Mouse (Mus musculus) kidney, adult 2 months (tissue): ENCODE measurements around the gene Man1a2. TPM values are rescaled to one million over a fixed set of nuclear protein-coding genes. Genes with fewer than 3 reads are reported as not detected.

Source experiments
- DNase-seq: peaks from one replicate; pipeline ENCODE4 v3.0.0; 2021
- H3K27ac ChIP-seq: fragments of 200-500 bp; 2 replicates; pipeline ENCODE4 v1.5.1; 2012; ENCODE audit warnings: low read depth, low read length, control low read depth, inconsistent platforms; ENCODE audit not compliant: insufficient read depth
- H3K27me3 ChIP-seq: fragments of 200-500 bp; replicated peaks from 2 replicates; pipeline ENCODE4 v1.6.1; 2012; ENCODE audit warnings: mild to moderate bottlenecking, moderate library complexity, low read length, inconsistent platforms; ENCODE audit not compliant: control insufficient read depth, insufficient read depth
- H3K36me3 ChIP-seq: fragments of 200-500 bp; 2 replicates; pipeline ENCODE4 v1.6.1; 2012; ENCODE audit warnings: mild to moderate bottlenecking, moderate library complexity, low read length, inconsistent platforms; ENCODE audit not compliant: control insufficient read depth, insufficient read depth
- H3K4me1 ChIP-seq: fragments of 200-500 bp; 2 replicates; pipeline ENCODE4 v1.6.1; 2011; ENCODE audit warnings: low read length; ENCODE audit not compliant: control insufficient read depth, insufficient read depth
- H3K4me3 ChIP-seq: fragments of 200-500 bp; 2 replicates; pipeline ENCODE4 v1.5.1; 2011; ENCODE audit warnings: mild to moderate bottlenecking, low read depth, low read length, control low read depth; ENCODE audit not compliant: insufficient read depth
- CTCF ChIP-seq: fragments of 200-500 bp; conservative IDR thresholded peaks from 2 replicates; pipeline ENCODE4 v1.5.1; 2011; ENCODE audit warnings: low read depth, mild to moderate bottlenecking, control low read depth, low read length, moderate library complexity, mixed read lengths; ENCODE audit not compliant: insufficient read depth, insufficient read length
- POLR2A ChIP-seq: fragments of 200-500 bp; IDR thresholded peaks from one replicate; pipeline ENCODE4 v1.6.1; 2011; ENCODE audit warnings: low read depth, low read length, control low read depth
- WGBS: fragments of 180-500 bp; shearing (Covaris S2); methylation state at CpG from one replicate; pipeline ENCODE4 v1.1.7; 2018; 5-methylcytosine and 5-hydroxymethylcytosine counted together
- polyA plus RNA-seq: library from polyadenylated mRNA; depleted of rRNA; stranded (reverse); fragments of >200 nt; gene quantifications from 2 replicates; pipeline ENCODE4 v1.2.3, GENCODE M21; 2012

Gene Man1a2
- polyA plus RNA-seq, 1 experiment = 9.5 TPM

GRCm38 (mm10) chr3:100703847-100704644, 18.7 kb upstream of the Man1a2 start:
- WGBS = 53% methylated on average over 22 of the region's 22 CpGs
- H3K4me1 ChIP-seq = peaks cover 13% of the 10 kb centered on the region; the same call in 1 of the 2 replicates

GRCm38 (mm10) chr3:100702875-100703846, 17.9 kb upstream of the Man1a2 start:
- peak; percentile 79 for DNase-seq
- Histone ChIP-seq H3K4me1 (peaks cover 13% of the 10 kb centered on the region; the same call in 1 of the 2 replicates), H3K27ac (no peak overlapping the region), H3K4me3 (no peak overlapping the region), H3K27me3 (no peaks in the 10 kb centered on the region), H3K36me3 (no peaks in the 10 kb centered on the region)
- no peak for TF ChIP-seq CTCF
- TF ChIP-seq POLR2A = no peak
- WGBS = 16% methylated on average over 15 of the region's 15 CpGs

More at GRCm38 (mm10) chr3:100703847-100704644, 18.7 kb upstream of the Man1a2 start:
- Histone ChIP-seq H3K36me3 (no peaks in the 10 kb centered on the region), H3K27ac (no peak overlapping the region), H3K27me3 (no peaks in the 10 kb centered on the region), H3K4me3 (no peak overlapping the region)
- peak; percentile 54 for DNase-seq
- TF ChIP-seq POLR2A (no peak), CTCF (no peak)

DNA sequence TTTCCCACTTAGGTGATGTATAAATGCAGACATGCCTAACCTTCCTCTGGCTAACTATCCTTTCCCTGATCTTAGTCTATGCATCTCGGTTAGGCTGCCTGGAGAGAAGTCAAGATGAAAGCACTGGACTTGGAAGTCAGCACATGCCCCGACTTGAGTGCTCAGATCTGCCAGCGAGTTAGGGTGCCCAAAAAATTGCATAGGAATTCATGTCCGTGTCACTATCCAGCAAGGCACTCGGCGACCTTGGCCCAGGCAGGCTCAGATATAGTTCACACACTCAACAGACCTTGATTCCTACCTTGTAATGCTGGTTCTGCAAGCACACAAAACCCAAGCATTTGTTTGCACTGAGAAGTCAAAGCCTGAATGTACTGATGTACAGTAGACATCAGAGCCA, 3.4 kb upstream of the Man1a2 start:
- TF ChIP-seq POLR2A (no peak), CTCF (no peak)
- no peak overlapping the region for H3K4me3 ChIP-seq
- H3K36me3 ChIP-seq = no peaks in the 10 kb centered on the region
- H3K27ac ChIP-seq = no peak overlapping the region
- no peak for DNase-seq
- 79% methylated on average over 6 of the region's 6 CpGs for WGBS
- H3K27me3 ChIP-seq = no peaks in the 10 kb centered on the region
- peaks cover 6% of the 10 kb centered on the region; the same call in 1 of the 2 replicates for H3K4me1 ChIP-seq

DNA sequence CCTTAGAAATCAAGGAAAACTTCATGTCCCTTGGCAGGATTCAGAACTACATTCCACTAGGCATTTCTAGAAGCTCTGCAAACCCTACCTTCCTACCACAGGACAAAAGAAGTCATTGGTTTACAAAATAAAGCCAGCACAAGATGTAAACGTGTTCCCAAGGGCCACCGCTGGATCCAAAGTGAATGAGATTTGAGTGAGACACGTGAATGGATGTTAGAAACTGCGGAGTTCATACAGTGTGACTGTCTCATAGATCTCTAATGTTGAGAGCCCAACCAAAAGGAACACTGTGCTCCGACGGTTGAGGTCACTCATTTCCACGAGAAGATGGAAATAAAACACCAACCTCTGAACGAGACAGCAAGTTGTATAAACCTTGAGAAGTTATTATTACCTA, 1.5 kb upstream of the Man1a2 start:
- Histone ChIP-seq H3K27ac (no peak overlapping the region), H3K27me3 (no peaks in the 10 kb centered on the region), H3K36me3 (no peaks in the 10 kb centered on the region), H3K4me3 (no peak overlapping the region), H3K4me1 (peaks cover 12% of the 10 kb centered on the region)
- no peak for DNase-seq
- TF ChIP-seq POLR2A (no peak), CTCF (no peak)
- WGBS = 95% methylated on average over 8 of the region's 8 CpGs

DNA sequence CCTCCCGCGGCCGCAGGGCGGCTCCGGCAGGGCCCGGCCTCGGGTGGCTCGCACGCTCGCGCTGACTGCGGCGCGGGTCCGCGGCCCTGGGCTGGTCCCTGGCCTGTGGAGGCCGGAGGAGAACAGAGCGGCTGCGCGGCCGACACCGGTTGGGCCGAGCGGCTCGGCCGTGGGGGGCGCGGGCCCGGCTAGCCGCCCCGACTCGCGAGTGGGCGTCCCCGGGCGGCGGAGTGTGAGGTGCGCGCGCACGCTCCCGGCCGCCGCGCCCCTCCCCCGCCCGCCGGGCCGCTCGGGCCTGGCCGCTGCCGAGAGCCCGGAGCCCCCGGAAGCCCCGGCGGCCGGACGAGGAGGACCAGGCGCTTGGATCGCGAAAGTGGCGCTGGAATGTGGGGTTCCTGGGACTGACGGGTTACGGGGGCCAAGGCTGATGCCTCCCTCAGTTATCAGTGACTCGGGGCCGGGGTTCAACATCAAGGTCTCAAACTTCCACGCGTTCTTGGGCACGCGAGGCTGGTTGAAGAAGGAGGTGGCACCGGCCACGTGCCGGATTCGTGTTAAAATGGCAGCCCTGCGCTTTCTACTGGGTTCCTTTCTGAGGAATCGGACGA, 564 bp upstream of the Man1a2 start:
- Histone ChIP-seq H3K27me3 (no peaks in the 10 kb centered on the region), H3K4me1 (peaks cover 16% of the 10 kb centered on the region), H3K4me3 (peak overlapping the region; percentile 95), H3K27ac (peak overlapping the region; percentile 90), H3K36me3 (no peaks in the 10 kb centered on the region)
- peak; percentile 78 for DNase-seq
- TF ChIP-seq CTCF (no peak), POLR2A (peak; percentile 20)
- 2% methylated on average over 77 of the region's 77 CpGs for WGBS

- under 1% methylated on average over 25 of the region's 25 CpGs for WGBS
- H3K4me3 ChIP-seq = peak overlapping the region; percentile 95
- H3K4me1 ChIP-seq = peaks cover 16% of the 10 kb centered on the region
- H3K36me3 ChIP-seq = no peaks in the 10 kb centered on the region
- no peak overlapping the region for H3K27ac ChIP-seq
- no peak for TF ChIP-seq CTCF
- TF ChIP-seq POLR2A = no peak
- no peaks in the 10 kb centered on the region for H3K27me3 ChIP-seq
- DNase-seq = peak; percentile 34
Observed at GRCm38 (mm10) chr3:100684234-100684975, 898 bp downstream of the Man1a2 start.
